Mouse (Mus musculus): ENCODE results near the gene Myo1e. TPM values are rescaled to one million over a fixed set of nuclear protein-coding genes. Genes with fewer than 3 reads are reported as not detected.

Gene Myo1e
- total RNA-seq, 2 experiments from 2014 or later: 14.4 to 15.2 TPM

- intact Hi-C loops (cut with DNase I; ENCODE audit: low total_unique reads): no loop called here
- DNase-seq: no peak
These were observed 9.4 kb downstream of the Myo1e start for GRCm38 (mm10) chr9:70216517-70216916.

- DNase-seq: no peak
- intact Hi-C loops (cut with DNase I; ENCODE audit: low total_unique reads): no loop called here
These were observed 12.3 kb downstream of the Myo1e start for GRCm38 (mm10) chr9:70219295-70219931.

- intact Hi-C loops (cut with DNase I; ENCODE audit: low total_unique reads): no loop called here
- no peak for DNase-seq
These were observed 13.5 kb downstream of the Myo1e start for GRCm38 (mm10) chr9:70220461-70221170.

GRCm38 (mm10) chr9:70223142-70223541 lies 16.0 kb downstream of the Myo1e start:
- intact Hi-C loops (cut with DNase I; ENCODE audit: low total_unique reads): no loop called here
- no peak for DNase-seq

GRCm38 (mm10) chr9:70224046-70224445 lies 16.9 kb downstream of the Myo1e start:
- intact Hi-C loops (cut with DNase I; ENCODE audit: low total_unique reads): no loop called here
- DNase-seq: no peak

- no peak for DNase-seq
- intact Hi-C loops (cut with DNase I; ENCODE audit: low total_unique reads): no loop called here
These were observed 19.2 kb downstream of the Myo1e start for GRCm38 (mm10) chr9:70226359-70226758.

- intact Hi-C loops (cut with DNase I; ENCODE audit: low total_unique reads): no loop called here
- no peak for DNase-seq
These were observed 22.7 kb downstream of the Myo1e start for GRCm38 (mm10) chr9:70229823-70230222.

- no peak for DNase-seq
- intact Hi-C loops (cut with DNase I; ENCODE audit: low total_unique reads): no loop called here
These were observed 25.2 kb downstream of the Myo1e start for GRCm38 (mm10) chr9:70232044-70233010.

GRCm38 (mm10) chr9:70237136-70237535 lies 30.0 kb downstream of the Myo1e start:
- DNase-seq: no peak
- intact Hi-C loops (cut with DNase I; ENCODE audit: low total_unique reads): no loop called here

- intact Hi-C loops (cut with DNase I; ENCODE audit: low total_unique reads): no loop called here
- DNase-seq: no peak
These were observed 30.4 kb downstream of the Myo1e start for GRCm38 (mm10) chr9:70237561-70237960.

GRCm38 (mm10) chr9:70238391-70238790 lies 31.2 kb downstream of the Myo1e start:
- intact Hi-C loops (cut with DNase I; ENCODE audit: low total_unique reads): no loop called here
- DNase-seq: no peak

- intact Hi-C loops (cut with DNase I; ENCODE audit: low total_unique reads): no loop called here
These were observed 32.1 kb downstream of the Myo1e start for GRCm38 (mm10) chr9:70239229-70239628.

GRCm38 (mm10) chr9:70240703-70241410 lies 33.7 kb downstream of the Myo1e start:
- no peak for DNase-seq
- intact Hi-C loops (cut with DNase I; ENCODE audit: low total_unique reads): no loop called here

More at GRCm38 (mm10) chr9:70239229-70239628, 32.1 kb downstream of the Myo1e start:
- DNase-seq: no peak

GRCm38 (mm10) chr9:70241411-70241961 lies 34.3 kb downstream of the Myo1e start:
- no peak for DNase-seq
- intact Hi-C loops (cut with DNase I; ENCODE audit: low total_unique reads): no loop called here

GRCm38 (mm10) chr9:70242112-70242862 lies 35.1 kb downstream of the Myo1e start:
- intact Hi-C loops (cut with DNase I; ENCODE audit: low total_unique reads): no loop called here
- no peak for DNase-seq

- no peak for DNase-seq
- intact Hi-C loops (cut with DNase I; ENCODE audit: low total_unique reads): no loop called here
These were observed 36.1 kb downstream of the Myo1e start for GRCm38 (mm10) chr9:70243241-70243640.

GRCm38 (mm10) chr9:70243708-70244107 lies 36.6 kb downstream of the Myo1e start:
- DNase-seq: no peak

GRCm38 (mm10) chr9:70244115-70244514 lies 37.0 kb downstream of the Myo1e start:
- intact Hi-C loops (cut with DNase I; ENCODE audit: low total_unique reads): no loop called here
- DNase-seq: no peak

More at GRCm38 (mm10) chr9:70243708-70244107, 36.6 kb downstream of the Myo1e start:
- intact Hi-C loops (cut with DNase I; ENCODE audit: low total_unique reads): no loop called here
